Comparison of ENCODE assay signal across 8 mouse cellular contexts in genomic region chr1:150393488-150393852, GRCm38 (mm10). TPM values are rescaled to one million over a fixed set of nuclear protein-coding genes. Genes with fewer than 3 reads are reported as not detected.
A peak's percentile ranks its signal among the peaks of the same experiment; 100 is the strongest.
DNase-seq lines count a peak whose midpoint lies in the region; ATAC-seq and TF ChIP-seq lines count a peak whose summit lies in the region.

No protein-coding gene starts in this region.

- peaks cover 3% of the 10 kb centered on the region for H3K4me1 ChIP-seq in liver, adult 2 months (ENCODE audit: control insufficient read depth, insufficient read depth, low read length)
- H3K4me1 ChIP-seq in embryonic facial prominence, embryonic 14.5 days (ENCODE audit: control insufficient read depth, insufficient read depth, low read length) = peaks cover 7% of the 10 kb centered on the region; the same call in 1 of the 2 replicates
- peaks cover 15% of the 10 kb centered on the region for H3K4me1 ChIP-seq in neural tube, embryonic 15.5 days

- WGBS in liver, adult 2 months = 1% methylated on average over 27 of the region's 27 CpGs
- whole genome bisulfite sequencing in embryonic facial prominence, embryonic 14.5 days = under 1% methylated on average over 27 of the region's 27 CpGs
- WGBS in large intestine, adult 2 months = 0% methylated on average over 27 of the region's 27 CpGs
- under 1% methylated on average over 27 of the region's 27 CpGs for WGBS in neural tube, embryonic 15.5 days

- no peaks in the 10 kb centered on the region for H3K79me2 ChIP-seq in liver, adult 2 months (ENCODE audit: control insufficient read depth, insufficient read depth, low read length)

- no peak for TF ChIP-seq POLR2A in liver, adult 2 months (IDR thresholded peaks at IDR 0.05; ENCODE audit: extremely low read depth, insufficient read depth, low read length)

- H3K9me3 ChIP-seq in embryonic facial prominence, embryonic 14.5 days (ENCODE audit: control insufficient read depth, low read length) = no peaks in the 10 kb centered on the region
- no peaks in the 10 kb centered on the region for H3K9me3 ChIP-seq in neural tube, embryonic 15.5 days (replicated peaks)

- H3K36me3 ChIP-seq in liver, adult 2 months (ENCODE audit: control insufficient read depth, insufficient read depth, low read length) = peaks cover 28% of the 10 kb centered on the region
- peaks cover 43% of the 10 kb centered on the region for H3K36me3 ChIP-seq in embryonic facial prominence, embryonic 14.5 days (ENCODE audit: control insufficient read depth, insufficient read depth, low read length)
- peaks cover 26% of the 10 kb centered on the region for H3K36me3 ChIP-seq in neural tube, embryonic 15.5 days

- DNase-seq in liver, adult 2 months (ENCODE audit: extremely low read depth, low read depth, low spot score) = peak; percentile 75
- no peak for DNase-seq in liver
- DNase-seq in embryonic facial prominence, embryonic 14.5 days (ENCODE audit: low spot score) = peak; percentile 79
- DNase-seq in large intestine, adult 2 months (ENCODE audit: low read depth, low spot score) = peak; percentile 13
- no peak for DNase-seq in spleen, postnatal 14 days (ENCODE audit: low spot score in 2 of 2)
- DNase-seq in left cerebral cortex, postnatal 10 days (ENCODE audit: extremely low spot score in 1 of 2, low spot score in 2 of 2) = no peak
- DNase-seq in spleen, postnatal 36 days (ENCODE audit: low spot score in 2 of 2) = no peak

- H3K27ac ChIP-seq in liver, adult 2 months (replicated peaks; ENCODE audit: insufficient read depth, low read depth, low read length) = peak overlapping the region; percentile 88
- peak overlapping the region; percentile 91 for H3K27ac ChIP-seq in embryonic facial prominence, embryonic 14.5 days (replicated peaks; ENCODE audit: low read depth, low read length)
- peak overlapping the region; percentile 98 for H3K27ac ChIP-seq in neural tube, embryonic 15.5 days (replicated peaks)

- no peak for TF ChIP-seq CTCF in liver, adult 2 months (IDR thresholded peaks at IDR 0.05; ENCODE audit: low read depth, low read length)

- no peaks in the 10 kb centered on the region for H3K27me3 ChIP-seq in liver, adult 2 months (ENCODE audit: control insufficient read depth, insufficient read depth, low read length)
- H3K27me3 ChIP-seq in embryonic facial prominence, embryonic 14.5 days (replicated peaks; ENCODE audit: control insufficient read depth, insufficient read depth, low read length) = no peaks in the 10 kb centered on the region
- H3K27me3 ChIP-seq in neural tube, embryonic 15.5 days (replicated peaks) = no peaks in the 10 kb centered on the region

- peak; percentile 35 for ATAC-seq in embryonic facial prominence, embryonic 14.5 days (ENCODE audit: low read depth)
- ATAC-seq in neural tube, embryonic 15.5 days (ENCODE audit: low FRiP score) = peak; percentile 45

- intact Hi-C loops in left cerebral cortex, postnatal 10 days (cut with DNase I) = no loop called here

- peak overlapping the region; percentile 72 for H3K4me2 ChIP-seq in embryonic facial prominence, embryonic 14.5 days (ENCODE audit: low read depth, low read length)
- H3K4me2 ChIP-seq in neural tube, embryonic 15.5 days = peak overlapping the region; percentile 68

- peak overlapping the region; percentile 93 for H3K9ac ChIP-seq in liver, adult 2 months (ENCODE audit: low read depth, low read length)
- H3K9ac ChIP-seq in embryonic facial prominence, embryonic 14.5 days (ENCODE audit: low read depth, low read length) = peak overlapping the region; percentile 83
- H3K9ac ChIP-seq in neural tube, embryonic 15.5 days (replicated peaks) = peak overlapping the region; percentile 67

- peak overlapping the region; percentile 74 for H3K4me3 ChIP-seq in liver, adult 2 months (ENCODE audit: insufficient read depth, low read depth, low read length)
- H3K4me3 ChIP-seq in embryonic facial prominence, embryonic 14.5 days (ENCODE audit: low read depth, low read length) = peak overlapping the region; percentile 83
- peak overlapping the region; percentile 81 for H3K4me3 ChIP-seq in neural tube, embryonic 15.5 days (replicated peaks)

RNA-seq across cellular contexts. Expression of gene Odr4, which starts 0.6 kb away (rescaled TPM):
- total RNA-seq in liver, adult 2 months (2014; rRNA removed) = 39.9 and 52.8 TPM in 2 replicates
- polyA plus RNA-seq in liver, adult 2 months (2012; rRNA removed) = 4.0 and 4.7 TPM in 2 replicates
- 40.8 and 46.0 TPM in 2 replicates for polyA plus RNA-seq in embryonic facial prominence, embryonic 14.5 days (2014; fragmentation: Nextera tagmentation; extraction: Ambion mirVana)
- 4.1 and 6.6 TPM in 2 replicates for polyA plus RNA-seq in large intestine, adult 2 months (2012; rRNA removed)
- polyA plus RNA-seq in neural tube, embryonic 15.5 days (2015; fragmentation: Nextera tagmentation; extraction: Ambion mirVana) = 37.4 and 42.3 TPM in 2 replicates
- 10 to 100 TPM; 42.5 to 45.1 TPM for total RNA-seq in left cerebral cortex, postnatal 10 days (2021)

RNA-seq across cellular contexts. Expression of gene Tpr, which starts 0.8 kb away (rescaled TPM):
- 60.0 and 65.8 TPM in 2 replicates for total RNA-seq in liver, adult 2 months (2014; rRNA removed)
- 20.9 and 22.7 TPM in 2 replicates for polyA plus RNA-seq in liver, adult 2 months (2012; rRNA removed)
- polyA plus RNA-seq in embryonic facial prominence, embryonic 14.5 days (2014; fragmentation: Nextera tagmentation; extraction: Ambion mirVana) = 144 and 154 TPM in 2 replicates
- polyA plus RNA-seq in large intestine, adult 2 months (2012; rRNA removed) = 47.6 and 52.9 TPM in 2 replicates
- polyA plus RNA-seq in neural tube, embryonic 15.5 days (2015; fragmentation: Nextera tagmentation; extraction: Ambion mirVana) = 125 and 138 TPM in 2 replicates
- 100 to 1,000 TPM; 103 to 108 TPM for total RNA-seq in left cerebral cortex, postnatal 10 days (2021)

Comparison
In these comparisons a context has a peak if more than half of its experiments do, and no peak if none do; other contexts are left out.
1. DNase-seq: peak in liver, adult 2 months (single experiment), embryonic facial prominence, embryonic 14.5 days (single experiment) and large intestine, adult 2 months (single experiment); none in liver (single experiment), spleen, postnatal 14 days (0 of 2), left cerebral cortex, postnatal 10 days (0 of 2) and spleen, postnatal 36 days (0 of 2).
2. Peak in every context shown above with its lines, with median percentiles within 50 percentile points of each other: H3K27ac ChIP-seq, H3K4me3 ChIP-seq and H3K9ac ChIP-seq.